Mouse (Mus musculus) forebrain, embryonic 11.5 days (tissue): ENCODE measurements around the gene Erich3. TPM values are rescaled to one million over a fixed set of nuclear protein-coding genes. Genes with fewer than 3 reads are reported as not detected.

Source experiments
- ATAC-seq: fragments of 200-750 bp; cut with Nextera tagmentation; replicated peaks from 2 replicates; pipeline ENCODE4 v1.8.0; 2017; ENCODE audit warnings: moderate TSS enrichment; ENCODE audit not compliant: low FRiP score
- DNase-seq: peaks from one replicate; pipeline ENCODE4 v3.0.0-alpha.2; 2017; ENCODE audit warnings: low spot score
- H3K27ac ChIP-seq: fragments of 300-500 bp; sonication (generic); 2 replicates; pipeline ENCODE4 v1.5.1; 2014; ENCODE audit warnings: low read depth, low read length
- H3K27me3 ChIP-seq: fragments of 300-500 bp; sonication (generic); 2 replicates; pipeline ENCODE4 v1.6.1; 2014; ENCODE audit warnings: mild to moderate bottlenecking, low read length, mixed read lengths; ENCODE audit not compliant: control insufficient read depth, insufficient read depth
- H3K36me3 ChIP-seq: fragments of 300-500 bp; sonication (generic); 2 replicates; pipeline ENCODE4 v1.6.1; 2014; ENCODE audit warnings: mild to moderate bottlenecking, low read length, moderate library complexity, mixed read lengths; ENCODE audit not compliant: control insufficient read depth, insufficient read depth
- H3K4me1 ChIP-seq: fragments of 300-500 bp; sonication (generic); replicated peaks from 2 replicates; pipeline ENCODE4 v1.6.1; 2014; ENCODE audit warnings: low read length, mixed read lengths; ENCODE audit not compliant: control insufficient read depth, insufficient read depth
- H3K4me2 ChIP-seq: fragments of 300-500 bp; sonication (generic); 2 replicates; pipeline ENCODE4 v1.6.1; 2014; ENCODE audit warnings: low read depth, mild to moderate bottlenecking, low read length, moderate library complexity, mixed read lengths; ENCODE audit not compliant: severe bottlenecking
- H3K4me3 ChIP-seq: fragments of 300-500 bp; sonication (generic); 2 replicates; pipeline ENCODE4 v1.5.1; 2014; ENCODE audit warnings: low read depth, low read length
- H3K9ac ChIP-seq: fragments of 300-500 bp; sonication (generic); 2 replicates; pipeline ENCODE4 v1.6.1; 2014; ENCODE audit warnings: low read length
- H3K9me3 ChIP-seq: fragments of 300-500 bp; sonication (generic); 2 replicates; pipeline ENCODE4 v1.6.1; 2016; ENCODE audit warnings: low read length, mixed read lengths; ENCODE audit not compliant: control insufficient read depth
- WGBS: fragments of 180-500 bp; shearing (Covaris S2); extraction: QIAGEN DNeasy Blood & Tissue Kit; methylation state at CpG from one replicate; pipeline ENCODE4 v1.1.7; 2014; 5-methylcytosine and 5-hydroxymethylcytosine counted together
- polyA plus RNA-seq: library from polyadenylated mRNA; unstranded; fragments of >200 nt; fragmentation: Nextera tagmentation; extraction: Ambion mirVana; gene quantifications from 2 replicates; pipeline ENCODE4 v1.2.1, GENCODE M21; 2014

Erich3 gene
- polyA plus RNA-seq, 1 experiment from 2014 or later: 0.47 TPM

- Histone ChIP-seq H3K36me3 (no peaks in the 10 kb centered on the region), H3K27ac (peak overlapping the region; percentile 66), H3K4me2 (peak overlapping the region; percentile 47; the same call in 1 of the 2 replicates), H3K27me3 (no peaks in the 10 kb centered on the region), H3K4me3 (peak overlapping the region; percentile 22), H3K9me3 (no peaks in the 10 kb centered on the region), H3K4me1 (peaks cover 10% of the 10 kb centered on the region; the same call in 1 of the 2 replicates), H3K9ac (peak overlapping the region; percentile 43; the same call in 1 of the 2 replicates)
- 19% methylated on average over 19 of the region's 19 CpGs for WGBS
- peak; percentile 77 for DNase-seq
- peak; percentile 87 for ATAC-seq
These were observed 153.4 kb downstream of the Erich3 start for GRCm38 (mm10) chr3:154816801-154817625.

Other genes with a start within 250 kb of the Erich3 start
- gene Cryz, start 67.1 kb upstream of the Erich3 start, polyA plus RNA-seq: 20.5 and 20.6 TPM in 2 replicates
- gene Tyw3, start 66.8 kb upstream of the Erich3 start, polyA plus RNA-seq: 20.5 and 21.5 TPM in 2 replicates